Mouse (Mus musculus): ENCODE data around the gene Olfr631. TPM values are rescaled to one million over a fixed set of nuclear protein-coding genes. Genes with fewer than 3 reads are reported as not detected.

The Olfr631 gene
- polyA plus RNA-seq, 1 experiment from 2014 or later, result not detected

Other genes with a start within 250 kb of the Olfr631 start
- gene Olfr625-ps1, start 246.1 kb upstream of the Olfr631 start, polyA plus RNA-seq (2016; fragmentation: Nextera tagmentation; extraction: Ambion mirVana), result not detected in 2 replicates
- not detected in 2 replicates for gene Olfr243, start 214.2 kb upstream of the Olfr631 start, polyA plus RNA-seq (2016; fragmentation: Nextera tagmentation; extraction: Ambion mirVana)
- gene Olfr628, start 198.5 kb upstream of the Olfr631 start, polyA plus RNA-seq (2016; fragmentation: Nextera tagmentation; extraction: Ambion mirVana), result not detected in 2 replicates
- not detected in 2 replicates for gene Olfr629, start 183.9 kb upstream of the Olfr631 start, polyA plus RNA-seq (2016; fragmentation: Nextera tagmentation; extraction: Ambion mirVana)
- gene Olfr630, start 171.5 kb upstream of the Olfr631 start, polyA plus RNA-seq (2016; fragmentation: Nextera tagmentation; extraction: Ambion mirVana), result not detected in 2 replicates
- not detected in 2 replicates for gene Olfr69, start 157.2 kb upstream of the Olfr631 start, polyA plus RNA-seq (2016; fragmentation: Nextera tagmentation; extraction: Ambion mirVana)
- gene Olfr68, start 149.1 kb upstream of the Olfr631 start, polyA plus RNA-seq (2016; fragmentation: Nextera tagmentation; extraction: Ambion mirVana), result not detected in 2 replicates
- gene Olfr67, start 137.0 kb upstream of the Olfr631 start, polyA plus RNA-seq (2016; fragmentation: Nextera tagmentation; extraction: Ambion mirVana), result not detected in 2 replicates
- gene Hbb-bt, start 114.8 kb upstream of the Olfr631 start, polyA plus RNA-seq (2016; fragmentation: Nextera tagmentation; extraction: Ambion mirVana), result 172 and 327 TPM in 2 replicates
- 49.0 and 110 TPM in 2 replicates for gene Hbb-bs, start 100.7 kb upstream of the Olfr631 start, polyA plus RNA-seq (2016; fragmentation: Nextera tagmentation; extraction: Ambion mirVana)
- 0.29 TPM in 1 of 2 replicates, not detected in the other for gene Hbb-bh2, start 88.3 kb upstream of the Olfr631 start, polyA plus RNA-seq (2016; fragmentation: Nextera tagmentation; extraction: Ambion mirVana)
- 2,391 and 3,747 TPM in 2 replicates for gene Hbb-bh1, start 85.7 kb upstream of the Olfr631 start, polyA plus RNA-seq (2016; fragmentation: Nextera tagmentation; extraction: Ambion mirVana)
- gene Hbb-y, start 75.6 kb upstream of the Olfr631 start, polyA plus RNA-seq (2016; fragmentation: Nextera tagmentation; extraction: Ambion mirVana), result 6,719 and 7,575 TPM in 2 replicates
- not detected in 2 replicates for gene Olfr66, start 42.6 kb upstream of the Olfr631 start, polyA plus RNA-seq (2016; fragmentation: Nextera tagmentation; extraction: Ambion mirVana)
- gene Olfr64, start 34.3 kb upstream of the Olfr631 start, polyA plus RNA-seq (2016; fragmentation: Nextera tagmentation; extraction: Ambion mirVana), result not detected in 2 replicates
- gene Olfr65, start 25.3 kb upstream of the Olfr631 start, polyA plus RNA-seq (2016; fragmentation: Nextera tagmentation; extraction: Ambion mirVana), result not detected in 2 replicates
- not detected in 2 replicates for gene Olfr632, start 5.5 kb downstream of the Olfr631 start, polyA plus RNA-seq (2016; fragmentation: Nextera tagmentation; extraction: Ambion mirVana)
- not detected in 2 replicates for gene Olfr633, start 15.6 kb downstream of the Olfr631 start, polyA plus RNA-seq (2016; fragmentation: Nextera tagmentation; extraction: Ambion mirVana)
- gene Olfr635, start 42.3 kb downstream of the Olfr631 start, polyA plus RNA-seq (2016; fragmentation: Nextera tagmentation; extraction: Ambion mirVana), result not detected in 2 replicates
- gene Olfr638, start 69.9 kb downstream of the Olfr631 start, polyA plus RNA-seq (2016; fragmentation: Nextera tagmentation; extraction: Ambion mirVana), result not detected in 2 replicates
- 0.03 TPM in 1 of 2 replicates, not detected in the other for gene Olfr639, start 88.5 kb downstream of the Olfr631 start, polyA plus RNA-seq (2016; fragmentation: Nextera tagmentation; extraction: Ambion mirVana)
- gene Olfr640, start 96.7 kb downstream of the Olfr631 start, polyA plus RNA-seq (2016; fragmentation: Nextera tagmentation; extraction: Ambion mirVana), result not detected in 2 replicates
- gene Olfr641, start 106.6 kb downstream of the Olfr631 start, polyA plus RNA-seq (2016; fragmentation: Nextera tagmentation; extraction: Ambion mirVana), result not detected in 2 replicates
- not detected in 2 replicates for gene Olfr642, start 123.8 kb downstream of the Olfr631 start, polyA plus RNA-seq (2016; fragmentation: Nextera tagmentation; extraction: Ambion mirVana)
- gene 4930516K23Rik, start 132.6 kb downstream of the Olfr631 start, polyA plus RNA-seq (2016; fragmentation: Nextera tagmentation; extraction: Ambion mirVana), result not detected in 2 replicates
- gene Olfr644, start 143.0 kb downstream of the Olfr631 start, polyA plus RNA-seq (2016; fragmentation: Nextera tagmentation; extraction: Ambion mirVana), result not detected in 2 replicates
- not detected in 2 replicates for gene Olfr645, start 156.6 kb downstream of the Olfr631 start, polyA plus RNA-seq (2016; fragmentation: Nextera tagmentation; extraction: Ambion mirVana)
- not detected in 2 replicates for gene Olfr646, start 176.0 kb downstream of the Olfr631 start, polyA plus RNA-seq (2016; fragmentation: Nextera tagmentation; extraction: Ambion mirVana)
- gene Ubqln5, start 201.0 kb downstream of the Olfr631 start, polyA plus RNA-seq (2016; fragmentation: Nextera tagmentation; extraction: Ambion mirVana), result not detected in 2 replicates
- gene Olfr643, start 208.6 kb downstream of the Olfr631 start, polyA plus RNA-seq (2016; fragmentation: Nextera tagmentation; extraction: Ambion mirVana), result not detected in 2 replicates
- gene Ubqln3, start 214.5 kb downstream of the Olfr631 start, polyA plus RNA-seq (2016; fragmentation: Nextera tagmentation; extraction: Ambion mirVana), result not detected in 2 replicates
- gene Ubqlnl, start 221.7 kb downstream of the Olfr631 start, polyA plus RNA-seq (2016; fragmentation: Nextera tagmentation; extraction: Ambion mirVana), result not detected in 2 replicates
- not detected in 2 replicates for gene Olfm5, start 236.0 kb downstream of the Olfr631 start, polyA plus RNA-seq (2016; fragmentation: Nextera tagmentation; extraction: Ambion mirVana)